Mouse (Mus musculus): ENCODE measurements at regions not wholly inside any gene's neighbourhood (a gene's known extent, or its start where the extent isn't known, plus 50 kb on each side); places are given as distances from the start of the nearest gene placed in this dataset.

DNA sequence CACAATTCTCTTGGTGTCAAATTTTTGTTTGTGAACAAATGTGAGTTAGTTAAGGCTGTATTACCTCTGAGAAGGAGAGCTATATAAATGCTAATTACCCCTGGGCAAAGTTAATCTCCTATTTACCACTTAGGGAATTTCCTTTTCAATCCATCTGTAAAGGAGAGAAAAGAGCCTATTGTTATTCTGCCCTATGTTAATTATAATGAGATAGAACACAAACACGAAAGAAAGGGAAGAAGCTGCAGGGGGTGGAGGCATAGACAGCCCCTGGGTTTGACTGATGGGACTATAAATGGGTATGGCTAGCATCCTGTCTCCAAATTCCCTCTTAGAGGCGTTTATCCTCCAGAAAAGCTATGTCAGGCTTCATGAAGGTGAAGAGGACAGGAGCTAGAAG lies 185.2 kb upstream of the Gadl1 start:
- H3K27ac ChIP-seq: no peak overlapping the region
- no peak for DNase-seq (ENCODE audit: low spot score in 2 of 2)
- TF ChIP-seq CTCF (conservative IDR thresholded peaks at IDR 0.05): no peak
- H3K4me3 ChIP-seq: no peak overlapping the region

DNA sequence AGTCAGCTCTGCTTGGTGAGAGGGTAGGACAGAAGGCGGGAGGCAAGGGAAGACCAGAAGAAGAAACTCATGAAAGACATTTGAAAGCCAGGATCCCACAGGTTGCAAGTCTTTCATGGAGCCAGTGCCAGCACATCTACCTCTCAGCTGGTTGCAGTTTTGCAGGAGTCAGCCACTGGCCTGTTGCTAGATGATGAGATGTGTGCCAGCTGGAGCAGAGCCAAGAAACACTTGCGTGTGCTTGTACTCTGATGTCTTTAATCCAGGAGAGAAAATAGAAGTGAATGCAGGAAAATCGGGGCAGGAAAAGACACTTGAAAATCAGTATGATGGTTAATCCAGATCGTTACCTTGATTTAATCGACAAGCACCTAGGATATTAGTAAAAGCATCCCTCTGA lies 181.9 kb upstream of the Gadl1 start:
- Histone ChIP-seq H3K27ac (no peak overlapping the region), H3K4me3 (no peak overlapping the region)
- TF ChIP-seq CTCF (conservative IDR thresholded peaks at IDR 0.05): no peak
- DNase-seq (ENCODE audit: low spot score in 2 of 2): no peak

DNA sequence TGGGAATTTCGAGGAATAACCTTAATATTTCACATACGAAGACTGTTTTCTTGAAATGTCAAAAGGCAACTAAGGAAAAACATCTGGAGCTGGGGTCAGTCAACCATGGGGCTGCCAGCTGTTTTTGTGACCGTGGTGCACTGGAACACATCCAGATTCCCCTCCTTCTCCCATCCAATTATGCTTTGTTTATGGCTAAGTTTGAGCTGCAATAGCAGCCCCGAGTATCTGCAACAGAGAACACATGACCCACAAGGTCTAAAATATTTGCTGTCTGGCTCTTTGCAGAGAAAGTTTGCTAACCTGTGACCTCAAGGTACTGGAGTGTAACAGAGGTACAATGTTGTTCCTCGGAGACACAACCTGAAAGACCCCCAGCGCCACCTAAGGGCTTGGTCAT lies 177.7 kb upstream of the Gadl1 start:
- DNase-seq (ENCODE audit: low spot score in 2 of 2): no peak
- H3K4me3 ChIP-seq: no peak overlapping the region
- TF ChIP-seq CTCF (conservative IDR thresholded peaks at IDR 0.05): peak; percentile 34; the same call in 1 of the 2 replicates
- H3K27ac ChIP-seq: no peak overlapping the region

DNA sequence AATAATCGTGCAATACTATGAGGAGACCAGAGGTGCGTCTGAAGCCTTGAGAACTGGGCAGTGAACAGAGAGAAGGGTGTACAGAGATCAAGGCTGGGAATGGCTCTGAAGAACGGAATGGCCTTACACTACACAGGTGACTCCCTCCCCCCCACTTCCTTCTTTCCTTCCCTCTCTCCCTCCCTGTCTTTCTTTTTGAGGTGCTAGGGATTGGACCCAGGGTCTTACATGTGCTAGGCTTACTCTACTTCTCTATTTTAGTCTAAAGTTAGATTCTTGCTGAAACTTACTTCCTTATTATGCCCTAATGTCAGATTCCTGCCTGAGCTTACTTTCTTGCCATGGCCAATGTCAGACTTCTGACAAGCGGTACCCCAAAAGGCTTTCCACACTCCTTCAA lies 176.2 kb upstream of the Gadl1 start:
- Histone ChIP-seq H3K27ac (no peak overlapping the region), H3K4me3 (no peak overlapping the region)
- TF ChIP-seq CTCF (conservative IDR thresholded peaks at IDR 0.05): no peak
- DNase-seq (ENCODE audit: low spot score in 2 of 2): no peak

DNA sequence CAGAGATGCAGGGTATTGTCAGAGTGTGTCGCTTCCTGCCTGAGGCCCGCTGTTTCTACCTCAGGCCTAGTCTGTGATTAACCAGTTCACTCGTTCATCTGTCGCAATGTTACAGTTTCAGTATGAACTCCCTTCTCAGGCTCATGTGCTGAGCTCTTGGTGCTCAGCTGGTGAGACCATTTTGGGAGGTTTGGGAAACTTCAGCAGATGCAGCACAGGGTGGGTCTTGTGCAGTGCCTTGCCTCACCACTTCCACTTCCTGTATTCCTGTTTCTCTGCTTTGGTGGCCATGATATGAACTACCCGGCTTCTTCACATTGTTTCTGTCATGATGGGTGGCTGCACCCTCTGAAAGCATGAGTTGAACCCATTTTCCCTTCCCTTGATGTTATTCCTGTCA lies 169.3 kb upstream of the Gadl1 start:
- no peak for DNase-seq (ENCODE audit: low spot score in 2 of 2)
- TF ChIP-seq CTCF (conservative IDR thresholded peaks at IDR 0.05): no peak
- H3K4me3 ChIP-seq: no peak overlapping the region
- H3K27ac ChIP-seq: no peak overlapping the region

DNA sequence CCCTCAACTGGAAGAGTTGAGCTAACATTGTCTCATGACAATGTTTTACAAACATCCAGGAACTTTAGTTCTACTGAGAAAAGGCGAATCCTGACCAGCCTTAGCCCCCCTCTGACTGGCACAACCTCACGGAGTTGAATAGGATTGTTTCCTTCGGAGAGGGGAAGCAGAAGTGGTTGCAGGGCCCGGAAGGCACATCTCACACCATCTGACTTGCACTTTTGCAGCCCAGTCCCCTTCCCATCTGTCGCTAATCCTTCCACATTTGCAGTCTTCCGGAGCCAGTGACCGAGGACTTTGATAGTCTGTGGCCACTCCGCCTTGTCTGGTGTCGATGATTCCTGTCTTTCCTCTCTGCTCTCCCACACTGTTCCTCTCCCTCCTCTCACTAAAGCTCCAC lies 162.8 kb upstream of the Gadl1 start:
- peak overlapping the region; percentile 18; the same call in 1 of the 2 replicates for H3K27ac ChIP-seq
- no peak for TF ChIP-seq CTCF (conservative IDR thresholded peaks at IDR 0.05)
- no peak for DNase-seq (ENCODE audit: low spot score in 2 of 2)
- H3K4me3 ChIP-seq: no peak overlapping the region

DNA sequence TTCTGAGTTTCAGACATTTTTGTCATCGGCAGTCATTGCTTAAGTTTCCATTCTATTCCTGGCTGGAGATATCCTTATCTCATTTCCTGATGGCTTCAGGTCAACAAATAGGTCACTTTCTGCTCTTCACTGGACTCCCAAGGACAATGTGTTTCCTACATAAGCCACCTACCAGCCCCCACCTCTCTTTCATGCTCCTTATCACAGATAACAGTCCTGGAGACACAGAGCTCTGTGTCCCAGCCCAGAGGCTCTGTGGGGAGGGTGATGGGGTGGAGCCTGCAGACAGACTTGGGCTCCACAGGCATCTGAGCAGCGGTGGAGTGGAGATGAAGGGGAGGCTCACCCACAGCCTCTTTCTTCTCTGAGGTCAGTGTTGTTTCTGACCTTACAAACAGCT lies 148.8 kb upstream of the Gadl1 start:
- no peak for TF ChIP-seq CTCF (conservative IDR thresholded peaks at IDR 0.05)
- Histone ChIP-seq H3K27ac (no peak overlapping the region), H3K4me3 (no peak overlapping the region)
- no peak for DNase-seq (ENCODE audit: low spot score in 2 of 2)

DNA sequence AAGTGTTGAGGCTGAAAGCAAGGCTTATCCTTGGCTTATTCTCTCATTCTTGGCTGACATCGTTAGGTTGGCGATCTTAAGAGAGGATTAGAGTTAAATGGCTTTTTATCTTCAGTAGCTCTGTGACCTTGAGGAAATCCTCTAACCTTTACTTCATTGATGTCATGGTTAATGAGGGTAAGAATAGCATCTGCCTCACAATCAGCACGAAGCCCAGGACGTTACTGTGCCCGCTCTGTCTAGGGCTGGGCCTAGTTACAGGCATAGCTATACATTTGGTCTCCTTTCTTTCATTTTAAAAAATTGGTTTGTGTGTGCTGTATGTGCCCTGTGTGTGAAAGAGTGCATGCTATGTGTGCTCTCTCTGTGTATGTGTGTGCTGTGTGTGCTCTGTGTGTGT lies 145.1 kb upstream of the Gadl1 start:
- no peak for DNase-seq (ENCODE audit: low spot score in 2 of 2)
- no peak for TF ChIP-seq CTCF (conservative IDR thresholded peaks at IDR 0.05)
- H3K27ac ChIP-seq: no peak overlapping the region
- H3K4me3 ChIP-seq: no peak overlapping the region

DNA sequence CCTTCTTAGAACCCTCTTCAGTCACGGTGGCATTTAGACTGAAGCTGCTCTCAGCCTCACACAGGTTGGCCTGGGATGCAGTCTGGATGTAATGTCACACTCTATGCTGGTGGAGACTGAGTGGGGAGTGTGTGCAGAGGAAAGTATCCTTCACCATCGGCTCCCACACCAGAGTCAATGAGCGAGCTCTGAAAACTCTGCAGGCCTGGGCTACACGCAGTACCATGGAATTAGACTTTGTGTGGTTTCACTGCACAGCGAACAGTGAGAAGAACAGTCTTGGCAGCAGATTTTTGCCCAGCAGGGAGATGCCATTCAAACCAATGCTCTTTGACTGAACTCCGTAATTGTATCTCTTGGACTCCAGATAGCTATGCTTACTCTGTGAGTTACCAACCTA lies 142.8 kb upstream of the Gadl1 start:
- no peak for DNase-seq (ENCODE audit: low spot score in 2 of 2)
- TF ChIP-seq CTCF (conservative IDR thresholded peaks at IDR 0.05): no peak
- H3K4me3 ChIP-seq: no peak overlapping the region
- no peak overlapping the region for H3K27ac ChIP-seq

DNA sequence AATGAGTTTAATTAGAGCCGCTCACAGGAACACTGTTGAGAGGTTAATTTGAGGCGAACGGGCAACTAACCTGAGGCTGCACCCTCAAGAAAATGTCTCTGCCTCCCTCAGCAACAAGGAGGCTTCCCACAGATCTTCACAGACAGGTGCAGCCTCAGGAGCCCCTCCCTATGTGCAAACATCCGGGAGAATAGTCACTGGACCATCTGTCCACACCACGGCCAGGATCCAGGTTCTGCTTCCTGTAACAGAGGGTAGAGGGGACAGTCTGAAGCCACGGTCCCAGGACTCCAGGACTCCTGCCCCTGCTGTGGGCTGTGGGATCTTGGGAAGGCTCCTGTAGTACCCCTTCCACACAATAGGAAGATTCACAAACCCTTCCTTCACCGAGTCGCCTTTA lies 134.1 kb upstream of the Gadl1 start:
- no peak for DNase-seq (ENCODE audit: low spot score in 2 of 2)
- no peak for TF ChIP-seq CTCF (conservative IDR thresholded peaks at IDR 0.05)
- Histone ChIP-seq H3K27ac (no peak overlapping the region), H3K4me3 (no peak overlapping the region)

DNA sequence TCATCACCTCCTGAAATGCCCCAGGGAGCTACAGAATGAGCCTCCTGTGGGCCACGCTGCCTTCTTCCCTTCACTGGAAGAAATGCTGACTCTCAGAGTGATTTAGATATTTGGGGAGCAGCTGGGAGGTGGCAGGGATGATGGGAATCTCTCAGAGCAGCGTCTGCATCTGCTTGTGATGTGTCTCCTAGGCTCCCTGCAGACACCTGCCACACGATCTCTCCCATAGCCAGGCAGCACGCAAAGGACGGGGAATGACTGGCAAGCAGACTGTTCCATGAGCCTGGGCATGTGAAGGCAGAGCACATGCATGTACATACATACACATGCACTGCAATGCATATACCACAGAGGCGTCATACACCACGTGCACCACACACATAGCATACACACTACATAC lies 133.4 kb upstream of the Gadl1 start:
- DNase-seq (ENCODE audit: low spot score in 2 of 2): no peak
- H3K27ac ChIP-seq: no peak overlapping the region
- H3K4me3 ChIP-seq: no peak overlapping the region
- TF ChIP-seq CTCF (conservative IDR thresholded peaks at IDR 0.05): no peak

DNA sequence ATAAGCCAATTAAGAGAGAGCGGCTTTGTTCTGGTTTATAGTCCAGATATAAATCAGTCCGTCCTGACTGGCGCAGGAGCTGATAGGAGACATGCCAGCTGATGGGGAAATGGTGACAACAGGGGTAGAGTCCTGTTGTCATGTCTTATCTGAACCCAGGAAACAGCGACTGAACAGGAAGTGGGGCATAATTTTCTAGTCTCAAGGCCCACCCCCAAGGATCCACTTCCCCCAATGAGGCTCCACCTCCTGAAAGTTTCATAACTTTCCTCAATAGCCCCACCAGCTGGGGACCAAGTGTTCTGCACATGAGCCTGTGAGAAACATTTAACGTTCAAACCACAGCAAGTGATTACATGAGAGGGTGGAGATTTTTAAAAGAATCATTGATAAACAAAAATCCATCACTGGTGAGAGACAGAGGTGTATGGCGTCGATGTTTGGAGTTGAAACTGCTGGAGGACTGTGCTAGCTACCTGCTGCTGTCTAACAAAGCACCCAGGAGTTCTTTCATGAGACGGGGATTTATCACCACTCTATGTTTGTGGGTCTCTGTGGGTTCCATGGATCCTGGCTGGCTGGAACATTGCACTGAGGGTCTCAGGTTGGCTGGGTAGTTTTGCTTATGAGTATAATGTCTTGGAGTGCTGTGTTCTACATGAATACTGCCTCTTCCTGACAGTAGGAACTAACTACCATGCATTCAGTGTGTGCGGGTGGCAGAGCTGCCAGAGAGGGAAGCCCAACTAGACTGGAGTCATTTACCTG lies 132.0 kb upstream of the Gadl1 start:
- no peak overlapping the region for H3K27ac ChIP-seq
- peak; percentile 24 for TF ChIP-seq CTCF (conservative IDR thresholded peaks at IDR 0.05)
- H3K4me3 ChIP-seq: no peak overlapping the region
- DNase-seq (ENCODE audit: low spot score in 2 of 2): no peak

DNA sequence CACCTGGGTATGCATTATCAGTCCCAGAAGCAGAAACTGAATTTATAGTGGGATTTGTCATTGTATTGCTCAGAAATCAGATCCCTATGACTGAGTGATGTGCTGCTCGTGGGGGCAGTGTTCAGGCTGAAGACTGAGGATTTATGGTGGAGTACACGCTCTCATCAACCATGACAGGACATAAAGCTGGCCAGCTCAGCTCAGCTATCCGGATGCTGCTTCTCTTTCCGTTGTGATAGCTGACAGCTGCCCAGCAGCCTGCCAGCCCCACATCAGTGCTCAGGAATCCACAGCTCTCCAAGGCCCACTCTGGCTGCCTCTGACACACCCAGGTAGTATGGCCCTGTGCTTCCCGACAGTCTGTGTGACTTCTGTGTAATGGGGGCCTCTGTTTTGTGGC lies 130.4 kb upstream of the Gadl1 start:
- no peak overlapping the region for H3K4me3 ChIP-seq
- no peak for TF ChIP-seq CTCF (conservative IDR thresholded peaks at IDR 0.05)
- no peak overlapping the region for H3K27ac ChIP-seq
- DNase-seq (ENCODE audit: low spot score in 2 of 2): no peak

DNA sequence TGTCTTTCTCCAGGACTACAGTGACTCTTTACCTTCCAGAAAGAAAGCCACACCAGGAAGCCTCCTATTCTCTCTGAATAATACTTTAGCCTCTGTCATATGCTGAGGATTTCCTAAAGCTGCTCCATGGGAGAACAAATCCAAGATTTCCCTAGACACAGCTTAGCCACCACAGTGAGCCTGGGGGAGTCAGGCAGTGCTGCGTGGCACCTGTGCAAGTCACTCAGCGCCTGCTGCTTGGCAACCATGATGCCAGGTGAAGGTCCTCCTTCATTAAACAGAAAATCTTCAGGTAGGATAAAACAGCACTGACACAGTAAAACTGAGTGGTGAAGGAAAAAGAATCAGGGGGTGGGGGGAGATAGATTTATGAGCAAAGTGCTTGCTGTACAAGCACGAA lies 109.9 kb upstream of the Gadl1 start:
- Histone ChIP-seq H3K4me3 (no peak overlapping the region), H3K27ac (no peak overlapping the region)
- no peak for DNase-seq (ENCODE audit: low spot score in 2 of 2)
- TF ChIP-seq CTCF (conservative IDR thresholded peaks at IDR 0.05): no peak
